In the genomic region with DNA sequence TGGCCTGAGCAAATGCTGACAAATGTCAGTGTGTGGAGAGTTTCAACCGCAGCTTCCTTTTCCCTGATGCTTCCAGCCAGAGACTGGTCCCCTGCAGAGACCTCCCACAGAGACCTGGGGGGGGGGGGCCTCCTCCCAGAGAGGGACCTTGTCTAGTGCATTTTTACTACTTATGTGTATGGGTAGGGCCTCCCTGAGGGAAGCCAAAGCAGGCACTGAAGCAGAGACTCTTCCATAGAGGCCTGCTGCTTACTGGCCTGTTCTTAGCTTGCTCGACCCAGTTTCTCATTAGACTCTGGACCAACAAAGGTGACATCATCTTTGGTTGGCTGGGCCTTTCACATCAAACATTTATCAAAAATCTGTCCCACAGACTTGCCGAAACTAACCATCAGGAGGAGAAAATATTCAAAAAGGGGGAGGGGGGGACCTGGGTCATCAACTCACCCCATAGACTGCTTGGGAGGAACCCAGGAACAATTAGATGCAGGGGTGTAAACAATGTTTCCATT, we compare ENCODE assay signal across 7 mouse cellular contexts. TPM values are rescaled to one million over a fixed set of nuclear protein-coding genes. Genes with fewer than 3 reads are reported as not detected.
DNase-seq lines count a peak whose midpoint lies in the region; ATAC-seq lines count a peak whose summit lies in the region.

No protein-coding gene starts in this region.

- ATAC-seq in kidney, embryonic 16.5 days (ENCODE audit: low FRiP score, low TSS enrichment): peak; percentile 75
- ATAC-seq in stomach, embryonic 15.5 days (ENCODE audit: insufficient read depth, low FRiP score, low read depth): 0 out of 2 replicates have a peak, but pooled peaks have one; percentile 56
- no peak for ATAC-seq in frontal cortex, adult (ENCODE audit: low TSS enrichment)

- peak overlapping the region; percentile 11 for H3K4me2 ChIP-seq in kidney, embryonic 16.5 days (replicated peaks; ENCODE audit: low read depth, low read length)
- H3K4me2 ChIP-seq in stomach, embryonic 15.5 days: no peak overlapping the region; the same call in 1 of the 2 replicates

- WGBS in kidney, embryonic 16.5 days: 29% methylated on average over 3 of the region's 3 CpGs
- WGBS in stomach, embryonic 15.5 days: 33% methylated on average over 3 of the region's 3 CpGs

- H3K9ac ChIP-seq in kidney, embryonic 16.5 days (replicated peaks; ENCODE audit: low read length): no peak overlapping the region
- H3K9ac ChIP-seq in stomach, embryonic 15.5 days: no peak overlapping the region

- H3K4me1 ChIP-seq in kidney, embryonic 16.5 days (ENCODE audit: insufficient read depth, low read length): peaks cover 26% of the 10 kb centered on the region
- no peaks in the 10 kb centered on the region; the same call in 1 of the 2 replicates for H3K4me1 ChIP-seq in stomach, embryonic 15.5 days

- DNase-seq in lung, postnatal 10 days: peak; percentile 10
- DNase-seq in lung, postnatal 36 days: no peak
- DNase-seq in cerebellum, postnatal 36 days: peak; percentile 44 to 52
- DNase-seq in MN1 (ENCODE audit: low spot score): no peak

- no peaks in the 10 kb centered on the region for H3K36me3 ChIP-seq in kidney, embryonic 16.5 days (ENCODE audit: insufficient read depth, low read length)
- no peaks in the 10 kb centered on the region for H3K36me3 ChIP-seq in stomach, embryonic 15.5 days

- no peaks in the 10 kb centered on the region for H3K27me3 ChIP-seq in kidney, embryonic 16.5 days (ENCODE audit: insufficient read depth, low read length)
- no peaks in the 10 kb centered on the region for H3K27me3 ChIP-seq in stomach, embryonic 15.5 days (replicated peaks)

- H3K27ac ChIP-seq in kidney, embryonic 16.5 days (ENCODE audit: low read length): peak overlapping the region; percentile 83
- no peak overlapping the region for H3K27ac ChIP-seq in stomach, embryonic 15.5 days

- no peaks in the 10 kb centered on the region for H3K9me3 ChIP-seq in kidney, embryonic 16.5 days (ENCODE audit: low read length)
- H3K9me3 ChIP-seq in stomach, embryonic 15.5 days: no peaks in the 10 kb centered on the region

- H3K4me3 ChIP-seq in kidney, embryonic 16.5 days (ENCODE audit: low read length): no peak overlapping the region
- no peak overlapping the region for H3K4me3 ChIP-seq in stomach, embryonic 15.5 days (replicated peaks)

RNA-seq across cellular contexts. Expression of gene Wdfy3, which starts 14.5 kb away (rescaled TPM):
- polyA plus RNA-seq in kidney, embryonic 16.5 days (2015; fragmentation: Nextera tagmentation; extraction: Ambion mirVana): 20.1 and 22.4 TPM in 2 replicates
- 11.3 TPM in 2 replicates for polyA plus RNA-seq in stomach, embryonic 15.5 days (2015; fragmentation: Nextera tagmentation; extraction: Ambion mirVana)

Comparison
In these comparisons a context has a peak if more than half of its experiments do, and no peak if none do; other contexts are left out.
1. DNase-seq: peak in lung, postnatal 10 days (single experiment) and cerebellum, postnatal 36 days (2 of 2); none in lung, postnatal 36 days (single experiment) and MN1 (single experiment).